Mouse (Mus musculus) forebrain, embryonic 10.5 days (tissue): Measurements from ENCODE around the gene Gpd1. TPM values are rescaled to one million over a fixed set of nuclear protein-coding genes. Genes with fewer than 3 reads are reported as not detected.
"Not testable (repeated sequence)": the region's sequence is repeated elsewhere in the genome, so short reads cannot be mapped to it uniquely, and the experiment has no call there.

Experiments used
- DNase-seq: peaks from one replicate; pipeline ENCODE4 v3.0.0-alpha.2; 2017; ENCODE audit warnings: low spot score; ENCODE audit errors: extremely low spot score
- H3K27ac ChIP-seq: fragments of 300-500 bp; sonication (generic); 2 replicates; pipeline ENCODE4 v1.5.1; 2016; ENCODE audit warnings: mild to moderate bottlenecking
- H3K27me3 ChIP-seq: fragments of 300-500 bp; sonication (generic); 2 replicates; pipeline ENCODE4 v1.6.1; 2016; ENCODE audit warnings: mild to moderate bottlenecking; ENCODE audit not compliant: poor library complexity, severe bottlenecking
- H3K36me3 ChIP-seq: fragments of 300-500 bp; sonication (generic); replicated peaks from 2 replicates; pipeline ENCODE4 v1.6.1; 2016; ENCODE audit warnings: mild to moderate bottlenecking, moderate library complexity
- H3K4me1 ChIP-seq: fragments of 300-500 bp; sonication (generic); 2 replicates; pipeline ENCODE4 v1.6.1; 2016
- H3K4me3 ChIP-seq: fragments of 300-500 bp; sonication (generic); 2 replicates; pipeline ENCODE4 v1.5.1; 2016; ENCODE audit warnings: mild to moderate bottlenecking, moderate library complexity
- H3K9me3 ChIP-seq: fragments of 300-500 bp; sonication (generic); 2 replicates; pipeline ENCODE4 v1.6.1; 2016; ENCODE audit warnings: mild to moderate bottlenecking, moderate library complexity
- WGBS: fragments of 180-500 bp; shearing (Covaris S2); methylation state at CpG from one replicate; pipeline ENCODE4 v1.1.7; 2016; 5-methylcytosine and 5-hydroxymethylcytosine counted together
- polyA plus RNA-seq: library from polyadenylated mRNA; unstranded; fragments of >200 nt; fragmentation: Nextera tagmentation; extraction: Ambion mirVana; gene quantifications from 2 replicates; pipeline ENCODE4 v1.2.1, GENCODE M21; 2016

The Gpd1 gene
- polyA plus RNA-seq, 1 experiment from 2014 or later = 0.38 TPM

DNA sequence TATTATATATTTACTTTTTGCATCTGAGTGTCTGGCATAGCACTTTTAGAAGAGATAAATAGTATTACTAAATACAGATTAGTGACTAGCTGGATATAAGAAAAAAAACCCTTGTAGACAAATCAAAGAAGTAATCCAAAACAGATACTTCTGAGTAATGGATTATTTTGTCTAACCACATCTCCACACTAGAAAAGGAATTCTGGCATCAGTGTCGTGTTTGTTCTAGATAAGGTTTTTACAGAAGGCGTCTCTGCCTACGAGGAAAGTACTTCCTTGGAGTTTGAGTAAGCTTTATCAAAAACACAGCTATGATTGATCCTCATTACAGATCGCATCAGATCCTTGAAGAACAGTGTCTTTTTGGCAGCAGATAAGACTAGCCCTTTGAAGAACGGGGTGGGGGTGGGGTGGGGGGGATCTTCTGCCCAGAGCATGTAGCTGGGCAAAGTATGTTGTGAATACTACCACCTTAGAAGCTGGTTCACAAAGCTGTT is 53.7 kb downstream of the Gpd1 start:
- peaks cover 17% of the 10 kb centered on the region for H3K36me3 ChIP-seq
- 47% methylated on average over 5 of the region's 5 CpGs for WGBS

GRCm38 (mm10) chr15:99771601-99772276 is 54.4 kb downstream of the Gpd1 start:
- Histone ChIP-seq H3K4me1 (peaks cover 29% of the 10 kb centered on the region), H3K4me3 (peak overlapping the region; percentile 93), H3K36me3 (peaks cover 10% of the 10 kb centered on the region), H3K9me3 (no peaks in the 10 kb centered on the region), H3K27ac (peak overlapping the region; percentile 97), H3K27me3 (no peaks in the 10 kb centered on the region)
- under 1% methylated on average over 59 of the region's 59 CpGs for WGBS
- peak; percentile 49 for DNase-seq

More for the DNA sequence above, 53.7 kb downstream of the Gpd1 start:
- DNase-seq = no peak
- Histone ChIP-seq H3K27ac (peak overlapping the region; percentile 97), H3K9me3 (no peaks in the 10 kb centered on the region), H3K27me3 (no peaks in the 10 kb centered on the region), H3K4me1 (peaks cover 29% of the 10 kb centered on the region), H3K4me3 (peak overlapping the region; percentile 93)

DNA sequence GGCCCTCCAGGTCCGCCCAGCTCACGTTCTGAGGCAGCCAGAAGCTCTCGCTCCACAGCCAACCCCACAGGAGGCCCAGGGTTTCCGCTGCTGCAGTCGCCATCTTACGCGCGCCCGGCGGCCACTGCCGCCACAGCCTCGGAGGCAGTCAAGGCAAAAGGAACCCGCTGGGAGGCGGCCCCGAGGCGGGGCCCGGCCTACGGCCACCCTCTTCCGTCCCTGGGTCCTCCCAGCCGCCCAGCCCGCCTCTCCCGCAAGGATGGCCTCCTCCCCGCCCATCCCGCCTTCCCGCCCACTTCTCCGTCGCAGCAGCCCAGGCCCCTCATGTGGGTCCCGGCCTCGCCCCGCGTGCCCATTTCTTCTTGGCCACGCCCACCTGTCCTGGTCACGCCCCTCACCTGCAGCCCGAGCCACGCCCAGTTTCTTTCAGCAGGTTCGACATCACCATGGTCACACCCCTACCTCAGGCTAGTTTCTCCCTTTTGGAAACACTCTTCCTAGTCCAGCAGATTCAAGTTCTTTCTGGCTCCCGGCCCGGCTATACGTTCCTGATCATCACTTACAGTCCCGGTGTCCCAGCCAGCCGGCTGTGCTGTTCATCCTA is 55.1 kb downstream of the Gpd1 start:
- peak; percentile 91 for DNase-seq
- Histone ChIP-seq H3K36me3 (0 out of 2 replicates have a peak, but pooled peaks cover 5% of the 10 kb centered on the region), H3K9me3 (no peaks in the 10 kb centered on the region), H3K4me3 (peak overlapping the region; percentile 93), H3K27me3 (no peaks in the 10 kb centered on the region), H3K4me1 (peaks cover 29% of the 10 kb centered on the region), H3K27ac (peak overlapping the region; percentile 97)
- under 1% methylated on average over 41 of the region's 41 CpGs for WGBS

GRCm38 (mm10) chr15:99772881-99772924 is 55.4 kb downstream of the Gpd1 start, which contains the start of gene Cers5:
Gene Cers5, minus strand, starts transcription at chr15:99772885.
- Histone ChIP-seq H3K4me1 (peaks cover 29% of the 10 kb centered on the region), H3K4me3 (peak within 1 kb of the TSS; percentile 93), H3K27ac (peak within 1 kb of the TSS; percentile 97)
- DNase-seq, H3K9me3 ChIP-seq, H3K27me3 ChIP-seq, H3K36me3 ChIP-seq: not testable (repeated sequence)

GRCm38 (mm10) chr15:99772925-99773324 is 55.6 kb downstream of the Gpd1 start:
- Histone ChIP-seq H3K9me3 (no peaks in the 10 kb centered on the region), H3K4me1 (peaks cover 29% of the 10 kb centered on the region), H3K4me3 (peak overlapping the region; percentile 93), H3K27ac (peak overlapping the region; percentile 97), H3K27me3 (no peaks in the 10 kb centered on the region), H3K36me3 (peaks cover 4% of the 10 kb centered on the region; the same call in 1 of the 2 replicates)
- no peak for DNase-seq
- WGBS = 35% methylated on average over 3 of the region's 3 CpGs

Other genes with a start within 250 kb of the Gpd1 start
- gene Bcdin3d, start 242.8 kb upstream of the Gpd1 start, polyA plus RNA-seq = 19.6 and 20.5 TPM in 2 replicates
- gene Faim2, start 189.3 kb upstream of the Gpd1 start, polyA plus RNA-seq = 0.32 and 0.44 TPM in 2 replicates
- not detected in 2 replicates for gene Aqp2, start 138.5 kb upstream of the Gpd1 start, polyA plus RNA-seq
- gene Aqp5, start 126.7 kb upstream of the Gpd1 start, polyA plus RNA-seq = not detected in 2 replicates
- gene Aqp6, start 116.1 kb upstream of the Gpd1 start, polyA plus RNA-seq = not detected in 2 replicates
- 193 and 201 TPM in 2 replicates for gene Racgap1, start 65.9 kb upstream of the Gpd1 start, polyA plus RNA-seq
- gene Asic1, start 47.1 kb upstream of the Gpd1 start, polyA plus RNA-seq = 2.2 and 2.4 TPM in 2 replicates
- gene Smarcd1, start 15.4 kb upstream of the Gpd1 start, polyA plus RNA-seq = 91.5 TPM in 2 replicates
- not detected in 2 replicates for gene Gm17349, start 12.0 kb upstream of the Gpd1 start, polyA plus RNA-seq
- gene Cox14, start 8.1 kb downstream of the Gpd1 start, polyA plus RNA-seq = 140 and 146 TPM in 2 replicates
- 57.6 and 59.5 TPM in 2 replicates for gene Cers5, start 55.4 kb downstream of the Gpd1 start, polyA plus RNA-seq
- gene Lima1, start 157.9 kb downstream of the Gpd1 start, polyA plus RNA-seq = 39.6 and 43.4 TPM in 2 replicates
- gene Fam186a, start 249.5 kb downstream of the Gpd1 start, polyA plus RNA-seq = 0.01 TPM in 1 of 2 replicates, not detected in the other